Mouse (Mus musculus) kidney, adult 8-10 months (tissue): ENCODE measurements around the gene Arhgef6.

ENCODE experiments used
- DNase-seq, 2 experiments: peaks; one replicate each; pipeline ENCODE4 v3.0.0; 2022

Arhgef6 gene

DNA sequence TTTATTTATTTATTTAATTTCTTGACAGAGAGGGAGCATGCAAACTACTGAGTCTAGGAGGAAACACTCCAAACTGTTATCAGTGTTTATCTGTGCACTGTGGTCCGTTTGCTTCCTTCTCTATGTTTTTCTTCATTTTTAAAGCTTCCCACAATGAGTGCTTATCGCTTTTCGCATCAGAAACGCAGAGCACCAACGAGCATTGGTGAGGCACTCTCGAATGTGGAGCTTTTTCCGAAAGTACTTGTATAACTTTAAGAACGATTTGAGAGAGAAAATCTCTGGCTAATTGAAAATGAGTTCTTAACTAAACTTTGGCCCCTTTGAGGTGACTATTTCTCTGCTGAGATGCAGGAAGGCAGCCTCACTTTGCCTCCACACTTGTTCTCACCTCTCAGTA lies 151.2 kb downstream of the Arhgef6 start:
- DNase-seq: no peak

DNA sequence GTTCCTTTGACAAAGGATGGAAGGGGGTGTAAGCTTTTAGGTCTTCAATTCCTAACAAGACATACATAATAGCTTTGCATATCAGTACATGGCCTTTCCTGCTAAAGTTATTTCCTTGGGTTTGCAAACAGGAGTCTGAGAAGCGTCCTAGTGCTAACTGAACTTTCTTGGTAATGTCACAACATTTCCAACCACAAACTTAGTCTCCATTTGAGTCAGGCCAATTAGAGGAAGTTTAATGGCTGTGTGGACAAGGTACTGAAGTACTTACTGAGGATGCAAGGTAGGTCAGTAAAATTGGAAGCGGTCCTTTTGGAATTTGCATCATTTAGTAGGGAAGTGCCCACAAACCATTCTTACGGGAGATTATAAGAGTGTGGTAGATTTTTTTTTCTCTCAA lies 155.2 kb downstream of the Arhgef6 start:
- DNase-seq: no peak

DNA sequence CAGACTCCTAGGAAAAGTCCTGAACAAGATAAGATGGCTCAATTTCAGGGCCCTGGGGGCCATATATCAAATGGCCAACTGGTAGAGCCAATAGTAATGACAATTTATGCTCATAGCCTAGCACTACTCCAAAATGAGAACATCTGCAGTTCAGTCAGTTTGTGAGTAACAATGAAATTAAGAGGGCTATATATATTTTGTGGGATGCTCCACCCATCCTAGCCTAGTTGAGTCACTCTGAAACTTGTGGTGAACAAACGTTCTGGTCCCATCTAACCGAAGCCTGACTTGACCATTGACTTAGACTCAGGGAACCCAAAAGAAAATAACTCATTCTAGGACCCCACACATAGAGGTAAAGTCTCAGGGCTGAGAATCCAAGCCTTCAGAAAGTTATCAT lies 156.1 kb downstream of the Arhgef6 start:
- DNase-seq: no peak
